Mouse (Mus musculus): Measurements from ENCODE around the gene Fer1l5. TPM values are rescaled to one million over a fixed set of nuclear protein-coding genes. Genes with fewer than 3 reads are reported as not detected.

The Fer1l5 gene
- not detected in 2 replicates for polyA plus RNA-seq (2012; rRNA removed; ENCODE audit: low replicate concordance)

DNA sequence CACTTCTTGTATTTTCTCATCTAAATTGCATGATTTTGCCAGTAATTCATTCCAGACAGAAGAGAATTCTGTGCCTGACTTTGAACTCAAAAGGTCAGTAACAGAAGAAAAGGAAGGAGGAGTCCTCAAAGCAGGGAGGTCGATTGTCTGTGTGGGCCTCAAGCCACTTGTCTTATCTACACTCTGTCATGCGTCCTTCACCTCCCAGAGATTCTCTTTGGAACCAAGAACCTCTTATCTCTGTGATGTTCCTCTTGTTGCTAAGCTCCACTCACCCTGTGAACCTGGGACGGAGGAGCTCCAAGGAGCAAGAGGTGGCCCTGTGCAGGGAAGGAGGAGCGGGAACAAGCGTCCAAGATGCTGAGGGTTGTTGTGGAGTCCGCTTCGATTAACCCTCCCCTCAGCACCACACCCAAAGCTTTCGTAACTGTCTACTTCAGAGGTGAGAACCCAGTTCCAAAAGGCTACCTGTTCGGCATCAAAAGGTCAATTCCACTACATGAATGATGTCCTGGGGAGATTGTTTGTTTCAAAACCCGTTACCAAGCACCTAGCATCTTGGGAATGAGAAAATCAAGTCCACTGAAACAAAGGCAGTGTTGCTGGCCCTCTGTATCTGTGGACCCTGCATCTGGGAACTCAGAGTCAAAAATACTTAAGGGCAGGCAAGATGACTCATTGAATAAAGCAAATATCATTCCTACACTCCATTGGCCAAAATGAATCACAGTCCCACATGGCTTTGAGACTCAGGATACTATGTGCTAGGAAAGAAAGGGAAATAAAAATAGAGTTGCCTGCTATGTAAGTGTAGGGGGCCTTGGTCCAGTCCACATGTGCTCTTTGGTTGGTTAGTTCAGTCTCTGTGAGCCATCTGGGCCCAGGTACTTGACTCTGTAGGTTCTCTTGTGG, at the start of gene Fer1l5:
TSS of gene Fer1l5 (plus strand) at position 358 of the 912 bp plus-strand sequence.

GRCm38 (mm10) chr1:36368969-36369645, 3.0 kb upstream of the Fer1l5 start, which contains the start of gene Kansl3:
Gene Kansl3 (minus strand): TSS chr1:36369181.

DNA sequence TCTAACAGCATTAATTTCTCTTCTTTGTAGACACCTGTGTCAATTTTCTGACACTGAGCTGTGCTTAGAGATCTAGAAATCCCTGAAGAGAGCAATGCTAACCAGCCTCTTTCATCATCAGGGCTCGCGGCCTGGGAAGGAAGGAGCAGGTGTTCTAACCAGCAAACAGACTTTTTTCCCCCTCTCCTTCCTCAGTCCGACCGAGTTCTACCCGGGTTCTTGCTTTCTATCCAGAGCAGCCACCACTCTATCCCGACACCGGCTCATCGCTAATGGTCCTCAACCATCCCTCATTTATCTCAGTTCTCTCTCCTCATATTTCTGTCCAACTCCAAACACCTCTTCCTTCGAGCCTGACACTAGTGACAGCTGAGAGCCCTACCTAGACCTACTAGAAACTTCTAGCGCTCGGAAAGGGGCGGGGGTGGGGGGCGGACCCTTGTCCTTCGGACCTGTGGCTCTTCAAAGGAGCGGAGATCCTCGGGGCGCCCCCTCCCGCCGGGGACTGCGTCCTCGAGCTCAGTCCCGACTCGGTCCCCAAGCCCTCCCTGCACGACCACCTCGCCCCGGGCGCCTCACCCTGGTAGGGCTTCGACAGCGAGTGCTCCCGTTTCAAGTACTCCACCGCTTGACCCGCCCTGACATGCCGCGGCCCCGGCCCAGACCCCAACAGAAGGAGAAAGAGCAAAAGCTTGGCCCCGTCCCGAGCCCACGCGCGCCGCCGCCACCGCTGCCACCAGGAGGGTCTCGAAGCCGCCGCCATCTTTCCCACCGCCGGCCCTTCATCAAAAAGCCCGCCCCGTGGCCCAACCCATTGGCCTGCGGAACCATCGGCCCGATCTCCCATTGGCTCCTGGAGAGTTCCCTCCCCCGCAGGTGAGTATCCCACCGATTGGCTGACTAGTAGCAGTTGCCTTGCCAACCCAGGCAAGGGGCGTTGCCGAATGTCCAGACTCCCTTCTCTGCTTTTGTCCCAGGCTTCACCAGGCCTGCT, 72.7 kb downstream of the Fer1l5 start, which contains the start of gene Lman2l:
TSS of gene Lman2l (minus strand) at position 801 of the 994 bp plus-strand sequence.

GRCm38 (mm10) chr1:36471181-36472105, 99.4 kb downstream of the Fer1l5 start, which contains the start of gene Cnnm4:
Gene Cnnm4 (plus strand): TSS chr1:36471620.

Other genes with a start within 250 kb of the Fer1l5 start
- gene Uggt1, start 127.6 kb upstream of the Fer1l5 start, polyA plus RNA-seq (2012; rRNA removed; ENCODE audit: low replicate concordance): 12.7 and 25.9 TPM in 2 replicates
- 26.0 and 42.3 TPM in 2 replicates for gene Neurl3, start 97.6 kb upstream of the Fer1l5 start, polyA plus RNA-seq (2012; rRNA removed; ENCODE audit: low replicate concordance)
- 28.8 and 48.6 TPM in 2 replicates for gene Arid5a, start 64.6 kb upstream of the Fer1l5 start, polyA plus RNA-seq (2012; rRNA removed; ENCODE audit: low replicate concordance)
- gene Kansl3, start 3.1 kb upstream of the Fer1l5 start, polyA plus RNA-seq (2012; rRNA removed; ENCODE audit: low replicate concordance): 51.6 and 53.0 TPM in 2 replicates
- 17.5 and 32.1 TPM in 2 replicates for gene Lman2l, start 73.0 kb downstream of the Fer1l5 start, polyA plus RNA-seq (2012; rRNA removed; ENCODE audit: low replicate concordance)
- gene Cnnm4, start 99.3 kb downstream of the Fer1l5 start, polyA plus RNA-seq (2012; rRNA removed; ENCODE audit: low replicate concordance): 6.1 and 6.6 TPM in 2 replicates
- 24.1 and 35.1 TPM in 2 replicates for gene Cnnm3, start 139.6 kb downstream of the Fer1l5 start, polyA plus RNA-seq (2012; rRNA removed; ENCODE audit: low replicate concordance)
- gene Ankrd23, start 164.6 kb downstream of the Fer1l5 start, polyA plus RNA-seq (2012; rRNA removed; ENCODE audit: low replicate concordance): 17.8 and 417 TPM in 2 replicates
- not detected in 2 replicates for gene Gm42417, start 167.1 kb downstream of the Fer1l5 start, polyA plus RNA-seq (2012; rRNA removed; ENCODE audit: low replicate concordance)
- gene Ankrd39, start 175.2 kb downstream of the Fer1l5 start, polyA plus RNA-seq (2012; rRNA removed; ENCODE audit: low replicate concordance): 20.2 and 34.2 TPM in 2 replicates
- gene Sema4c, start 186.1 kb downstream of the Fer1l5 start, polyA plus RNA-seq (2012; rRNA removed; ENCODE audit: low replicate concordance): 23.4 and 25.9 TPM in 2 replicates